Mouse (Mus musculus): ENCODE measurements around the gene Slc17a4. TPM values are rescaled to one million over a fixed set of nuclear protein-coding genes. Genes with fewer than 3 reads are reported as not detected.

Slc17a4 gene
- polyA plus RNA-seq, 1 experiment from 2014 or later: not detected

- no peaks in the 10 kb centered on the region for H3K4me1 ChIP-seq (ENCODE audit: control insufficient read depth, insufficient read depth, low read length)
- H3K9ac ChIP-seq (ENCODE audit: low read depth, low read length): no peak within 1 kb of the TSS
- H3K36me3 ChIP-seq (ENCODE audit: control insufficient read depth, insufficient read depth, low read length): no peaks in the 10 kb centered on the region
- 84% methylated on average over 10 of the region's 10 CpGs for WGBS (ENCODE audit: insufficient replicate concordance)
- no peak within 1 kb of the TSS for H3K27ac ChIP-seq (ENCODE audit: low read depth, low read length)
- H3K27me3 ChIP-seq (ENCODE audit: control insufficient read depth, insufficient read depth, low read length): peaks cover 2% of the 10 kb centered on the region; the same call in 1 of the 2 replicates
- H3K4me2 ChIP-seq: no peak within 1 kb of the TSS
- H3K4me3 ChIP-seq (ENCODE audit: low read depth, low read length): no peak within 1 kb of the TSS
- H3K9me3 ChIP-seq (replicated peaks; ENCODE audit: control insufficient read depth, low read length): no peaks in the 10 kb centered on the region
- ATAC-seq (replicated peaks; ENCODE audit: insufficient number of reproducible peaks, low FRiP score, low TSS enrichment): no peak
Observed at GRCm38 (mm10) chr13:23934211-23934520, 19.4 kb upstream of the Slc17a4 start, which contains the start of gene Hist1h2aa. Hist1h2aa (plus strand) TSS chr13:23934462.

GRCm38 (mm10) chr13:23933421-23934210 lies 18.8 kb upstream of the Slc17a4 start, which contains the start of gene Hist1h2ba:
Hist1h2ba (minus strand) TSS chr13:23934156.
- Histone ChIP-seq H3K4me2 (no peak within 1 kb of the TSS), H3K4me1 (ENCODE audit: control insufficient read depth, insufficient read depth, low read length) (peaks cover 1% of the 10 kb centered on the region; the same call in 1 of the 2 replicates), H3K36me3 (ENCODE audit: control insufficient read depth, insufficient read depth, low read length) (no peaks in the 10 kb centered on the region), H3K9me3 (replicated peaks; ENCODE audit: control insufficient read depth, low read length) (no peaks in the 10 kb centered on the region), H3K27ac (ENCODE audit: low read depth, low read length) (no peak within 1 kb of the TSS), H3K9ac (ENCODE audit: low read depth, low read length) (no peak within 1 kb of the TSS), H3K27me3 (ENCODE audit: control insufficient read depth, insufficient read depth, low read length) (peaks cover 2% of the 10 kb centered on the region; the same call in 1 of the 2 replicates), H3K4me3 (ENCODE audit: low read depth, low read length) (no peak within 1 kb of the TSS)
- 88% methylated on average over 31 of the region's 39 CpGs for WGBS (ENCODE audit: insufficient replicate concordance)
- no peak for ATAC-seq (replicated peaks; ENCODE audit: insufficient number of reproducible peaks, low FRiP score, low TSS enrichment)

GRCm38 (mm10) chr13:23930904-23931303 lies 16.1 kb upstream of the Slc17a4 start:
- ATAC-seq (replicated peaks; ENCODE audit: insufficient number of reproducible peaks, low FRiP score, low TSS enrichment): no peak
- no peak overlapping the region for H3K4me3 ChIP-seq (ENCODE audit: low read depth, low read length)
- peaks cover 2% of the 10 kb centered on the region; the same call in 1 of the 2 replicates for H3K27me3 ChIP-seq (ENCODE audit: control insufficient read depth, insufficient read depth, low read length)
- no peak overlapping the region for H3K4me2 ChIP-seq
- H3K9me3 ChIP-seq (replicated peaks; ENCODE audit: control insufficient read depth, low read length): no peaks in the 10 kb centered on the region
- peaks cover 6% of the 10 kb centered on the region; the same call in 1 of the 2 replicates for H3K4me1 ChIP-seq (ENCODE audit: control insufficient read depth, insufficient read depth, low read length)
- H3K9ac ChIP-seq (ENCODE audit: low read depth, low read length): no peak overlapping the region
- no peak overlapping the region for H3K27ac ChIP-seq (ENCODE audit: low read depth, low read length)
- no peaks in the 10 kb centered on the region for H3K36me3 ChIP-seq (ENCODE audit: control insufficient read depth, insufficient read depth, low read length)
- 65% methylated on average over 11 of the region's 11 CpGs for WGBS (ENCODE audit: insufficient replicate concordance)

- H3K27me3 ChIP-seq (ENCODE audit: control insufficient read depth, insufficient read depth, low read length): peaks cover 2% of the 10 kb centered on the region; the same call in 1 of the 2 replicates
- H3K4me3 ChIP-seq (ENCODE audit: low read depth, low read length): no peak overlapping the region
- ATAC-seq (replicated peaks; ENCODE audit: insufficient number of reproducible peaks, low FRiP score, low TSS enrichment): no peak
- 85% methylated on average over 9 of the region's 9 CpGs for WGBS (ENCODE audit: insufficient replicate concordance)
- no peak overlapping the region for H3K9ac ChIP-seq (ENCODE audit: low read depth, low read length)
- H3K4me2 ChIP-seq: no peak overlapping the region
- H3K36me3 ChIP-seq (ENCODE audit: control insufficient read depth, insufficient read depth, low read length): no peaks in the 10 kb centered on the region
- H3K4me1 ChIP-seq (ENCODE audit: control insufficient read depth, insufficient read depth, low read length): peaks cover 6% of the 10 kb centered on the region; the same call in 1 of the 2 replicates
- no peaks in the 10 kb centered on the region for H3K9me3 ChIP-seq (replicated peaks; ENCODE audit: control insufficient read depth, low read length)
- no peak overlapping the region for H3K27ac ChIP-seq (ENCODE audit: low read depth, low read length)
Observed at GRCm38 (mm10) chr13:23930461-23930860, 15.7 kb upstream of the Slc17a4 start.

- no peak overlapping the region for H3K27ac ChIP-seq (ENCODE audit: low read depth, low read length)
- peaks cover 2% of the 10 kb centered on the region; the same call in 1 of the 2 replicates for H3K27me3 ChIP-seq (ENCODE audit: control insufficient read depth, insufficient read depth, low read length)
- H3K4me3 ChIP-seq (ENCODE audit: low read depth, low read length): no peak overlapping the region
- 0 out of 2 replicates have a peak overlapping the region, but pooled peaks have one; percentile 31 for H3K4me2 ChIP-seq
- ATAC-seq (replicated peaks; ENCODE audit: insufficient number of reproducible peaks, low FRiP score, low TSS enrichment): no peak
- H3K36me3 ChIP-seq (ENCODE audit: control insufficient read depth, insufficient read depth, low read length): no peaks in the 10 kb centered on the region
- no peaks in the 10 kb centered on the region for H3K9me3 ChIP-seq (replicated peaks; ENCODE audit: control insufficient read depth, low read length)
- no peak overlapping the region for H3K9ac ChIP-seq (ENCODE audit: low read depth, low read length)
- peaks cover 6% of the 10 kb centered on the region; the same call in 1 of the 2 replicates for H3K4me1 ChIP-seq (ENCODE audit: control insufficient read depth, insufficient read depth, low read length)
- 46% methylated on average over 3 of the region's 3 CpGs for WGBS (ENCODE audit: insufficient replicate concordance)
Observed at GRCm38 (mm10) chr13:23928637-23929036, 13.8 kb upstream of the Slc17a4 start.

GRCm38 (mm10) chr13:23925792-23926191 lies 11.0 kb upstream of the Slc17a4 start:
- Histone ChIP-seq H3K36me3 (ENCODE audit: control insufficient read depth, insufficient read depth, low read length) (no peaks in the 10 kb centered on the region), H3K27ac (ENCODE audit: low read depth, low read length) (no peak overlapping the region), H3K4me3 (ENCODE audit: low read depth, low read length) (no peak overlapping the region), H3K9me3 (replicated peaks; ENCODE audit: control insufficient read depth, low read length) (no peaks in the 10 kb centered on the region), H3K4me2 (no peak overlapping the region), H3K27me3 (ENCODE audit: control insufficient read depth, insufficient read depth, low read length) (peaks cover 2% of the 10 kb centered on the region; the same call in 1 of the 2 replicates), H3K9ac (ENCODE audit: low read depth, low read length) (no peak overlapping the region), H3K4me1 (ENCODE audit: control insufficient read depth, insufficient read depth, low read length) (peaks cover 6% of the 10 kb centered on the region; the same call in 1 of the 2 replicates)
- 67% methylated on average over 2 of the region's 2 CpGs for WGBS (ENCODE audit: insufficient replicate concordance)
- ATAC-seq (replicated peaks; ENCODE audit: insufficient number of reproducible peaks, low FRiP score, low TSS enrichment): no peak

- no peak overlapping the region for H3K27ac ChIP-seq (ENCODE audit: low read depth, low read length)
- no peaks in the 10 kb centered on the region for H3K9me3 ChIP-seq (replicated peaks; ENCODE audit: control insufficient read depth, low read length)
- no peak overlapping the region for H3K9ac ChIP-seq (ENCODE audit: low read depth, low read length)
- no peaks in the 10 kb centered on the region for H3K36me3 ChIP-seq (ENCODE audit: control insufficient read depth, insufficient read depth, low read length)
- no peak for ATAC-seq (replicated peaks; ENCODE audit: insufficient number of reproducible peaks, low FRiP score, low TSS enrichment)
- no peaks in the 10 kb centered on the region for H3K27me3 ChIP-seq (ENCODE audit: control insufficient read depth, insufficient read depth, low read length)
- H3K4me2 ChIP-seq: no peak overlapping the region
- peaks cover 30% of the 10 kb centered on the region for H3K4me1 ChIP-seq (ENCODE audit: control insufficient read depth, insufficient read depth, low read length)
- 64% methylated on average over 4 of the region's 4 CpGs for WGBS (ENCODE audit: insufficient replicate concordance)
- no peak overlapping the region for H3K4me3 ChIP-seq (ENCODE audit: low read depth, low read length)
Observed at GRCm38 (mm10) chr13:23917674-23918073, 2.9 kb upstream of the Slc17a4 start.

GRCm38 (mm10) chr13:23916132-23916531 lies 1.3 kb upstream of the Slc17a4 start:
- H3K4me3 ChIP-seq (ENCODE audit: low read depth, low read length): no peak overlapping the region
- no peak overlapping the region for H3K9ac ChIP-seq (ENCODE audit: low read depth, low read length)
- 53% methylated on average over 1 of the region's 1 CpGs for WGBS (ENCODE audit: insufficient replicate concordance)
- no peaks in the 10 kb centered on the region for H3K36me3 ChIP-seq (ENCODE audit: control insufficient read depth, insufficient read depth, low read length)
- H3K27me3 ChIP-seq (ENCODE audit: control insufficient read depth, insufficient read depth, low read length): no peaks in the 10 kb centered on the region
- H3K4me1 ChIP-seq (ENCODE audit: control insufficient read depth, insufficient read depth, low read length): peaks cover 30% of the 10 kb centered on the region
- no peaks in the 10 kb centered on the region for H3K9me3 ChIP-seq (replicated peaks; ENCODE audit: control insufficient read depth, low read length)
- 0 out of 2 replicates have a peak, but pooled peaks have one; percentile 43 for ATAC-seq (replicated peaks; ENCODE audit: insufficient number of reproducible peaks, low FRiP score, low TSS enrichment)
- H3K4me2 ChIP-seq: no peak overlapping the region
- peak overlapping the region; percentile 29 for H3K27ac ChIP-seq (ENCODE audit: low read depth, low read length)
